ENCODE assay signal across 8 mouse cellular contexts in genomic region chr12:112619686-112620353, GRCm38 (mm10). TPM values are rescaled to one million over a fixed set of nuclear protein-coding genes. Genes with fewer than 3 reads are reported as not detected.
A peak's percentile ranks its signal among the peaks of the same experiment; 100 is the strongest.
DNase-seq lines count a peak whose midpoint lies in the region; ATAC-seq and TF ChIP-seq lines count a peak whose summit lies in the region.

Gene Adssl1, plus strand, starts transcription at chr12:112620045.

- peak within 1 kb of the TSS; percentile 51 for H3K4me3 ChIP-seq in embryonic facial prominence, embryonic 12.5 days
- H3K4me3 ChIP-seq in heart, embryonic 13.5 days = peak within 1 kb of the TSS; percentile 64
- H3K4me3 ChIP-seq in kidney, embryonic 16.5 days (ENCODE audit: low read length) = peak within 1 kb of the TSS; percentile 57
- H3K4me3 ChIP-seq in lung, adult 2 months (replicated peaks; ENCODE audit: extremely low read depth, low read depth, low read length) = peak within 1 kb of the TSS; percentile 77
- H3K4me3 ChIP-seq in neural tube, embryonic 14.5 days (ENCODE audit: low read depth, low read length) = peak within 1 kb of the TSS; percentile 41

- no peaks in the 10 kb centered on the region for H3K9me3 ChIP-seq in embryonic facial prominence, embryonic 12.5 days
- H3K9me3 ChIP-seq in heart, embryonic 13.5 days = no peaks in the 10 kb centered on the region
- no peaks in the 10 kb centered on the region for H3K9me3 ChIP-seq in kidney, embryonic 16.5 days (ENCODE audit: low read length)
- H3K9me3 ChIP-seq in neural tube, embryonic 14.5 days (ENCODE audit: control insufficient read depth, low read length) = no peaks in the 10 kb centered on the region

- TF ChIP-seq CTCF in lung, adult 2 months (IDR thresholded peaks at IDR 0.05; ENCODE audit: insufficient read depth, low read length) = no peak

- peak within 1 kb of the TSS; percentile 97 for H3K4me2 ChIP-seq in embryonic facial prominence, embryonic 12.5 days (replicated peaks)
- H3K4me2 ChIP-seq in heart, embryonic 13.5 days = peak within 1 kb of the TSS; percentile 90
- peak within 1 kb of the TSS; percentile 97 for H3K4me2 ChIP-seq in kidney, embryonic 16.5 days (replicated peaks; ENCODE audit: low read depth, low read length)
- H3K4me2 ChIP-seq in neural tube, embryonic 14.5 days (ENCODE audit: low read depth, low read length) = peak within 1 kb of the TSS; percentile 97

- TF ChIP-seq POLR2A in lung, adult 2 months (IDR thresholded peaks at IDR 0.05; ENCODE audit: borderline replicate concordance, extremely low read depth, low read depth, low read length) = peak; percentile 58; the same call in 1 of the 2 replicates

- H3K9ac ChIP-seq in embryonic facial prominence, embryonic 12.5 days = peak within 1 kb of the TSS; percentile 72
- H3K9ac ChIP-seq in heart, embryonic 13.5 days = peak within 1 kb of the TSS; percentile 92
- peak within 1 kb of the TSS; percentile 70 for H3K9ac ChIP-seq in kidney, embryonic 16.5 days (replicated peaks; ENCODE audit: low read length)
- peak within 1 kb of the TSS; percentile 63 for H3K9ac ChIP-seq in neural tube, embryonic 14.5 days (replicated peaks; ENCODE audit: low read depth, low read length)

- WGBS in embryonic facial prominence, embryonic 12.5 days = under 1% methylated on average over 34 of the region's 56 CpGs
- under 1% methylated on average over 56 of the region's 56 CpGs for WGBS in heart, embryonic 13.5 days
- WGBS in kidney, embryonic 16.5 days = under 1% methylated on average over 55 of the region's 56 CpGs
- 1% methylated on average over 56 of the region's 56 CpGs for WGBS in lung, adult 2 months
- under 1% methylated on average over 45 of the region's 56 CpGs for WGBS in neural tube, embryonic 14.5 days

- H3K36me3 ChIP-seq in embryonic facial prominence, embryonic 12.5 days = no peaks in the 10 kb centered on the region
- H3K36me3 ChIP-seq in heart, embryonic 13.5 days = no peaks in the 10 kb centered on the region
- no peaks in the 10 kb centered on the region for H3K36me3 ChIP-seq in kidney, embryonic 16.5 days (ENCODE audit: insufficient read depth, low read length)
- H3K36me3 ChIP-seq in neural tube, embryonic 14.5 days (ENCODE audit: control insufficient read depth, insufficient read depth, low read length) = no peaks in the 10 kb centered on the region

- DNase-seq in CD4-positive helper T cell, adult 2 months (ENCODE audit: low read depth, low spot score) = peak; percentile 85
- DNase-seq in adrenal gland, postnatal 10 days = peak; percentile 84
- DNase-seq in lung, adult 2 months = peak; percentile 63
- DNase-seq in thymus, postnatal 4 days = peak; percentile 67

- H3K27ac ChIP-seq in embryonic facial prominence, embryonic 12.5 days = no peak within 1 kb of the TSS
- H3K27ac ChIP-seq in heart, embryonic 13.5 days (replicated peaks) = peak within 1 kb of the TSS; percentile 95
- peak within 1 kb of the TSS; percentile 8; the same call in 1 of the 2 replicates for H3K27ac ChIP-seq in kidney, embryonic 16.5 days (ENCODE audit: low read length)
- H3K27ac ChIP-seq in neural tube, embryonic 14.5 days (ENCODE audit: low read depth, low read length) = no peak within 1 kb of the TSS

- peak; percentile 45; the same call in 1 of the 2 replicates for ATAC-seq in embryonic facial prominence, embryonic 12.5 days (ENCODE audit: insufficient number of reproducible peaks, insufficient read depth, low FRiP score, low TSS enrichment)
- ATAC-seq in heart, embryonic 13.5 days (ENCODE audit: extremely low read depth, insufficient number of reproducible peaks, low FRiP score, low TSS enrichment) = peak; percentile 44; the same call in 1 of the 2 replicates
- peak; percentile 52 for ATAC-seq in kidney, embryonic 16.5 days (ENCODE audit: low FRiP score, low TSS enrichment)
- peak; percentile 69 for ATAC-seq in neural tube, embryonic 14.5 days (ENCODE audit: low read depth)

- H3K4me1 ChIP-seq in embryonic facial prominence, embryonic 12.5 days = peaks cover 25% of the 10 kb centered on the region
- H3K4me1 ChIP-seq in heart, embryonic 13.5 days = peaks cover 72% of the 10 kb centered on the region
- peaks cover 29% of the 10 kb centered on the region for H3K4me1 ChIP-seq in kidney, embryonic 16.5 days (ENCODE audit: insufficient read depth, low read length)
- H3K4me1 ChIP-seq in lung, adult 2 months (ENCODE audit: control insufficient read depth, insufficient read depth, low read length) = peaks cover 12% of the 10 kb centered on the region; the same call in 1 of the 2 replicates
- no peaks in the 10 kb centered on the region for H3K4me1 ChIP-seq in neural tube, embryonic 14.5 days (ENCODE audit: control insufficient read depth, insufficient read depth, low read length)

- peaks cover 47% of the 10 kb centered on the region for H3K27me3 ChIP-seq in embryonic facial prominence, embryonic 12.5 days
- peaks cover 27% of the 10 kb centered on the region for H3K27me3 ChIP-seq in heart, embryonic 13.5 days (replicated peaks)
- H3K27me3 ChIP-seq in kidney, embryonic 16.5 days (ENCODE audit: insufficient read depth, low read length) = peaks cover 9% of the 10 kb centered on the region; the same call in 1 of the 2 replicates
- peaks cover 8% of the 10 kb centered on the region; the same call in 1 of the 2 replicates for H3K27me3 ChIP-seq in neural tube, embryonic 14.5 days (ENCODE audit: control insufficient read depth, insufficient read depth, low read length)

RNA-seq across cellular contexts. Expression of gene Adssl1, which starts in this region (rescaled TPM):
- total RNA-seq in adrenal gland, postnatal 10 days (2021) = 10 to 100 TPM; 42.9 to 72.4 TPM
- 5.0 and 6.6 TPM in 2 replicates for polyA plus RNA-seq in embryonic facial prominence, embryonic 12.5 days (2016; fragmentation: Nextera tagmentation; extraction: Ambion mirVana)
- polyA plus RNA-seq in heart, embryonic 13.5 days (2015; fragmentation: Nextera tagmentation; extraction: Ambion mirVana) = 69.3 and 83.9 TPM in 2 replicates
- 10.7 and 12.7 TPM in 2 replicates for polyA plus RNA-seq in kidney, embryonic 16.5 days (2015; fragmentation: Nextera tagmentation; extraction: Ambion mirVana)
- 33.3 and 39.0 TPM in 2 replicates for polyA plus RNA-seq in lung, adult 2 months (2012; rRNA removed)
- polyA plus RNA-seq in neural tube, embryonic 14.5 days (2014; fragmentation: Nextera tagmentation; extraction: Ambion mirVana) = 2.7 and 3.4 TPM in 2 replicates

Comparison
In these comparisons a context has a peak if more than half of its experiments do, and no peak if none do; other contexts are left out.
1. H3K27ac ChIP-seq: peak in heart, embryonic 13.5 days (single experiment) and kidney, embryonic 16.5 days (single experiment); none in embryonic facial prominence, embryonic 12.5 days (single experiment) and neural tube, embryonic 14.5 days (single experiment).
2. Peak in every context shown above with its lines, with median percentiles within 50 percentile points of each other: DNase-seq, ATAC-seq, H3K4me2 ChIP-seq, H3K4me3 ChIP-seq and H3K9ac ChIP-seq.